Mouse (Mus musculus) erythroblast, adult 5-6 weeks (primary cell): ENCODE data around the gene Slitrk1. TPM values are rescaled to one million over a fixed set of nuclear protein-coding genes. Genes with fewer than 3 reads are reported as not detected.

Experiments used
- ATAC-seq: replicated peaks from 2 replicates; pipeline ENCODE4 v1.8.0; 2016; ENCODE audit warnings: moderate number of reproducible peaks, mild to moderate bottlenecking, moderate TSS enrichment, inconsistent platforms; ENCODE audit not compliant: poor library complexity, low FRiP score, severe bottlenecking
- total RNA-seq, 2 experiments: library from RNA; stranded (forward) in 1 of 2; stranded (reverse) in 1 of 2; fragments of 150-400 nt in 1 of 2; fragments of 200-764, 138-1000 nt in 1 of 2; gene quantifications; 2 replicates each; pipeline versions ENCODE4 v1.2.3 to v1.2.4; 2015 to 2017; ENCODE audit warnings: low replicate concordance in 2 of 2

Gene Slitrk1
- not detected in 2 replicates for total RNA-seq (2015; ENCODE audit: low replicate concordance)
- not detected in 2 replicates for total RNA-seq (2017; ENCODE audit: low replicate concordance)

DNA sequence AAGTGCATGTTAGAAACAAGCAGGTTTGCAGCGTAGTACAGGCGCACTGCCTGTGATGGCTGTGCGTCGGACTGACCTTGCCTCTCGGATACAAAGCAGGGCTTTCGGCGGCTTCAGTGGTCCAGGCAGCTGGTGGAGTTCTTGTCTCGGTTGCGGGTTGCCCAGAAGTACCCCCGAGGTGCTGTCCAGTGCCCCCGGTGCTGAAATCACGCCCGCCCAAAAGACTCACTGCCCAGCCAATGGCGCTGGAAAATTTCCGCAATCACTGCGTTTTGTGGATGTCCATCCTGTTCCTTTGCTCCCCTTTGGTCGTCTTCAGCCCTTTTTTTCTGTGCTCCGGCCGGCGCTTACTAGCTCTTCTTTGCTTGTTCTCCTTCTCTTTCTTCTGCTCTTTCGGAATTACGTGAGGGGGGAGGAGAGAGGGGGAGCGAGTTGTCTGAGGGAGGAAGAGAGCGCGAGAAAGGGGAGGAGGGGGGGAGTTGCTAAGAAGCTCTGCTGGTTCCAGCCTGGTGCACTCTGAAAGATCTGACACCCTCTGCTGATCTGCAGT lies at the start of gene Slitrk1:
Gene Slitrk1 (minus strand): TSS at position 445 of the 550 bp plus-strand sequence.
- no peak for ATAC-seq

DNA sequence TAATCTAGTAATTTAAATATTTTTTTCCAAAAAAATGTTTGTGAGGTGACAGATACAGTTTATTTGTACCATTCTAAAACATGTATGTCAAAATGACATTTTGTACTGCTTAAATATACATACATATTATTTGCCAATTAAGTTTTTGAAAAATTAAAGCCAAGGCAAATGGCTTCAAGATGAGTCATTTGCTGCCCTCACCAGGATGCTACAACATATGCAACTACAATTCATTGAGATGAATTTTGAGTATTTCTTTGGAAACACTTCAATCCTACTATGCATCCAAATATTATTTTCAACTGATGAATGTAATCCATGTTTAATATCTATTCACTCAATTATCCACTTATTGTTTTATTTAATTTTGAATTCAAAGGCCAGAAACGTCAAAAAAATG lies 21.8 kb upstream of the Slitrk1 start:
- ATAC-seq: no peak

GRCm38 (mm10) chr14:108914336-108914735 lies 378 bp upstream of the Slitrk1 start:
- no peak for ATAC-seq

- ATAC-seq: no peak
Observed at GRCm38 (mm10) chr14:108912876-108913490, 975 bp downstream of the Slitrk1 start.

DNA sequence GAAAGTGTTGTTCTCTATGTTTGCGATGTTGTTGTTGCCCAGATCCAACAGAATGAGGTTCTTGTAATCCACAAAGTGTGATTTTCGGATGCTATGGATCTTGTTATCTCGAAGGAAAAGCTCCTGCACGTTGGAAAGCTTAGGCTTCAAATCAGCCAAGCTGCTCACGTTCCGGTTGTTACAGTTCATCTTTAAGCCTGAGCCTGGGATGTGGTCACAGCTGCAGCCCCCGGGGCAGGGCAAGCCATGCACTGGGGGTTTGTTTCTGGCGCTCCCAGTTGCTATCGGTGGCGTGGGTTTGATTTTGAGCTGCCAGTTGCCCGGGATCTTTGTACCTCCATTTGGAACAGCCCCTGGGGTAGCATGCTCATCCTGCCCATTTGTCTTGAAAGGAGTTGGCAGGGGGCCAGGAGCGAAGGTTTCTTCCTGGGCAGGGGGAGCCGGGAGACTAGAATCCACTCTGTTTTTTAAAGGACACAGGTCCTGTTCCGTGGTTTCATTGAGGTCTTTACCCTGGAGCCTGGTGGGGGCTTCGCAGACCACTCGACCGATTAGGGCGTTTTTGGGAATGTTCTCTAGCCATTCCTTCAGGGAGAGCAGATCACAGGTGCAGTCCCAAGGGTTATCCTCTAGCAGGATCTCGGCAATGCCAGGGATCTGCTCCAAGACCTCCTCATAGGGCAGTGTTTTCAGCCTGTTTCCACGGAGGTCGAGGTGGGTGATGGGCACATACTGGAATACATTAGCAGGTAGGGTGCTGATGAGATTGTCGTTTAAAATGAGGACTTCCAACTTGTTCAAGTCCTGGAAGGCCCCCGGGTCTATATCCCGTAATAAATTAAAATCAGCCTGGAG lies 1.7 kb downstream of the Slitrk1 start:
- ATAC-seq: no peak

DNA sequence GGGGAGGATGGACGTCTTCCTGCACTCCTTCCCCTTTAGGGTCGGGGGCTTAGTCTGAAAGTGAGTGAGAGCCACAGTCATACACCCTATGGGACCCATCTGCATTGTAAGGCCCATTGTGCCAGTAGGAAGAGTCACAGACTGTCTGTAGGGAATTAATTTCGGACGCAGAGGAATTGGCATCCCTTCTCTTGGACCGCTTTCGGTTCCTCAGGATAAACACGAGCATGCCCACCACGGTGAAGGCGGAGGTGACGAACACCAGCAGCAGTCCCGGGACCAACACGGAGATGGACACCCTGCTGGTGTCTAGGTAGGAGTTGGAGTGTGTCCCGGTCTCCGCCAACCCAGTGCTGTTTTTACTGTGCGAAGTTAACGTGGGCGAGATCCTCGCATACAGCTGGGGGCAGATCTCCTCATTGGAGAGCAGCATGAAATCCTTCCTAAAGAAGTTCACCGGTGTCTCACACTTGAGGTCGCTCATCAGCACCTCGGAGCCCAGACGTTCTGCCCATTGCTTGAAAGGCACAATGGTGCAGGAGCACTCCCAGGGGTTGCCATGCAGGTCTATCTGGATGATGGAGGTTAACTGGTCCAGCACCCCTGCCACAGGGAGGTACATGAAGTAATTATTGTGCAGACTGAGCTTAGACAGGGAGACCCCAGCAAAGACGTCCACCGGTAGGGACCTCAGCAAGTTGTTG lies 2.7 kb downstream of the Slitrk1 start:
- ATAC-seq: no peak

- no peak for ATAC-seq
Observed at GRCm38 (mm10) chr14:108910449-108911137, 3.4 kb downstream of the Slitrk1 start.

GRCm38 (mm10) chr14:108909336-108909953 lies 4.5 kb downstream of the Slitrk1 start:
- no peak for ATAC-seq

GRCm38 (mm10) chr14:108898601-108899000 lies 15.4 kb downstream of the Slitrk1 start:
- ATAC-seq: no peak

DNA sequence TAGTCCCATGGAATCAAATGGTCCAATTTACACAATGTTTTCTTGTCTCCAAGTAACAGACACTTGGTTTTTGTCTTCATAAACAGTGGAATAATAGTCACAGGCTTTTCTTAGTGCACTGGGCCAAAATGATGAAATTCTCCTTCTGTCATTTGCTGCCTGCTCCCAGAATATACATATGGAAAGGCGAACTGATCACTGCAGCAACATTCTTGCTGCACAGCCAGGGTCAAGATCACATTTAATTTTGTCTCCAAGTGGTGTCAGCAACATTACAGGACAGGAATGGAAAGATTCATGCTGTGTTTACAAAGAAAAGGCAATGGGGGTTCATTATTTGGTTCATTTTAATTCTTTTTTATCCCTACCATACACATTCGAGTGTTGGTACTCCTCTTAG lies 18.5 kb downstream of the Slitrk1 start:
- ATAC-seq: no peak

DNA sequence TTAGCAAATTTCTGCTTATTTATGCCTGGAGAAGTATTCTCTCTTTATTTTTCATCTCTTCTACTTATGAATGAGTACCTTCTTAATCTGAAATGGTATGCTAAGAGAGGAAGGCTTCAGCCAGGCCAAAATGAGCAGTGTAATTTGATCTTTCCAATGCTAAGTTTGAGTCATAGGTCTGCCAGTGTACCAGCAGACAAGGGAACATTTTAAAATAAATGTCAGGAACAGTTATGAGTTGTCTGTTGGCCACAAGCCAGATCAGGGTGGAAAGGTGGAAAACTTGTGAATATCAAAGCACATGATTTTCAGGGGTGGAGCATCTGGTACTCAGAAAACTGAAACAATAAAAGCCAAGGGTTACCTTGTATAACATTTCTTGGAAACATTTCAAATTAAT lies 46.1 kb downstream of the Slitrk1 start:
- ATAC-seq: no peak

- ATAC-seq: no peak
Observed at GRCm38 (mm10) chr14:108864631-108865030, 49.3 kb downstream of the Slitrk1 start.

- ATAC-seq: no peak
Observed at GRCm38 (mm10) chr14:108859310-108859709, 54.6 kb downstream of the Slitrk1 start.
